Mouse (Mus musculus) 416B (cell line): ENCODE results near the gene Hnrnpa0.
"Not testable (repeated sequence)": the region's sequence is repeated elsewhere in the genome, so short reads cannot be mapped to it uniquely, and the experiment has no call there.

Experiments used
- DNase-seq: peaks from one replicate; pipeline ENCODE4 v3.0.0; 2011; ENCODE audit warnings: low read depth

Hnrnpa0 gene

GRCm38 (mm10) chr13:58128396-58128767 is at the start of gene Hnrnpa0:
Hnrnpa0 (minus strand) TSS chr13:58128556.
- DNase-seq = peak; percentile 86

GRCm38 (mm10) chr13:58177511-58178208 is 49.3 kb upstream of the Hnrnpa0 start:
- DNase-seq = no peak

GRCm38 (mm10) chr13:58176105-58176504 is 47.7 kb upstream of the Hnrnpa0 start:
- DNase-seq = no peak

- no peak for DNase-seq
Observed at GRCm38 (mm10) chr13:58168119-58168518, 39.8 kb upstream of the Hnrnpa0 start.

- DNase-seq = no peak
Observed at GRCm38 (mm10) chr13:58163343-58163742, 35.0 kb upstream of the Hnrnpa0 start.

GRCm38 (mm10) chr13:58160761-58161160 is 32.4 kb upstream of the Hnrnpa0 start:
- no peak for DNase-seq

- peak; percentile 95 for DNase-seq
Observed at GRCm38 (mm10) chr13:58158099-58158912, 29.9 kb upstream of the Hnrnpa0 start.

GRCm38 (mm10) chr13:58157447-58158098 is 29.2 kb upstream of the Hnrnpa0 start, which contains the start of gene Idnk:
Idnk (plus strand) TSS chr13:58157649.
- peak; percentile 84 for DNase-seq

GRCm38 (mm10) chr13:58157036-58157435 is 28.7 kb upstream of the Hnrnpa0 start:
- DNase-seq = no peak

GRCm38 (mm10) chr13:58156031-58156430 is 27.7 kb upstream of the Hnrnpa0 start:
- DNase-seq = peak; percentile 42

GRCm38 (mm10) chr13:58150442-58150841 is 22.1 kb upstream of the Hnrnpa0 start:
- DNase-seq = no peak

- no peak for DNase-seq
Observed at GRCm38 (mm10) chr13:58149629-58150028, 21.3 kb upstream of the Hnrnpa0 start.

GRCm38 (mm10) chr13:58149033-58149558 is 20.7 kb upstream of the Hnrnpa0 start:
- DNase-seq = peak; percentile 62

- no peak for DNase-seq
Observed at GRCm38 (mm10) chr13:58148256-58148831, 20.0 kb upstream of the Hnrnpa0 start.

GRCm38 (mm10) chr13:58147760-58148159 is 19.4 kb upstream of the Hnrnpa0 start:
- no peak for DNase-seq

GRCm38 (mm10) chr13:58146603-58147002 is 18.2 kb upstream of the Hnrnpa0 start:
- DNase-seq = not testable (repeated sequence)

GRCm38 (mm10) chr13:58131692-58132091 is 3.3 kb upstream of the Hnrnpa0 start:
- DNase-seq = no peak

GRCm38 (mm10) chr13:58129687-58130246 is 1.4 kb upstream of the Hnrnpa0 start:
- peak; percentile 61 for DNase-seq

- peak; percentile 94 for DNase-seq
Observed at GRCm38 (mm10) chr13:58128768-58129671, 664 bp upstream of the Hnrnpa0 start.

- DNase-seq = peak; percentile 48
Observed at GRCm38 (mm10) chr13:58127766-58128361, 492 bp downstream of the Hnrnpa0 start.
